Mouse (Mus musculus): ENCODE results near the gene Exoc3l4. TPM values are rescaled to one million over a fixed set of nuclear protein-coding genes. Genes with fewer than 3 reads are reported as not detected.

The Exoc3l4 gene
- polyA plus RNA-seq, 1 experiment from 2014 or later = 2.9 TPM

DNA sequence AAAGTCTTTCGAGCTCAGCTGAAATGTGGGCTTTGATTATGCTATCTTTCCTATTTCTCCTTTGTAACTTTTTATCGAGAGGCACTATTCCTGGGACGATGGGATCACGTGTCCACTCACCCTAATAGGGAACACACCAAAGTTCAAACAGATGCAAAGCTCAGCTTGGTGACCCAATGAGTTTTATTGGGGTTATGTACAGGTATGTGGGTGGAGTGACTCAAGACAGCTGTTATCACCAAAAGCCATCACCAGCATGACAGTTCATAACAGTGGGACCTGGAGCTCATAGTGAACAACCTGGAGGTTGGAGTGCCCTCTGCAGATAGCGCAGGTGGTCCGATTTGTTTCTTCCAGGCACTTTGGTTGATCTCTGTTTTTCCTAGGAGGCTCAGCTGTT is 22.0 kb downstream of the Exoc3l4 start:
- ATAC-seq (ENCODE audit: low FRiP score, low read depth) = no peak
- Histone ChIP-seq H3K27me3 (peaks cover 37% of the 10 kb centered on the region), H3K4me1 (replicated peaks) (peaks cover 22% of the 10 kb centered on the region), H3K9me3 (no peaks in the 10 kb centered on the region), H3K4me2 (no peak overlapping the region), H3K36me3 (no peaks in the 10 kb centered on the region), H3K27ac (replicated peaks) (no peak overlapping the region), H3K9ac (no peak overlapping the region), H3K4me3 (no peak overlapping the region)
- 90% methylated on average over 6 of the region's 6 CpGs for WGBS

DNA sequence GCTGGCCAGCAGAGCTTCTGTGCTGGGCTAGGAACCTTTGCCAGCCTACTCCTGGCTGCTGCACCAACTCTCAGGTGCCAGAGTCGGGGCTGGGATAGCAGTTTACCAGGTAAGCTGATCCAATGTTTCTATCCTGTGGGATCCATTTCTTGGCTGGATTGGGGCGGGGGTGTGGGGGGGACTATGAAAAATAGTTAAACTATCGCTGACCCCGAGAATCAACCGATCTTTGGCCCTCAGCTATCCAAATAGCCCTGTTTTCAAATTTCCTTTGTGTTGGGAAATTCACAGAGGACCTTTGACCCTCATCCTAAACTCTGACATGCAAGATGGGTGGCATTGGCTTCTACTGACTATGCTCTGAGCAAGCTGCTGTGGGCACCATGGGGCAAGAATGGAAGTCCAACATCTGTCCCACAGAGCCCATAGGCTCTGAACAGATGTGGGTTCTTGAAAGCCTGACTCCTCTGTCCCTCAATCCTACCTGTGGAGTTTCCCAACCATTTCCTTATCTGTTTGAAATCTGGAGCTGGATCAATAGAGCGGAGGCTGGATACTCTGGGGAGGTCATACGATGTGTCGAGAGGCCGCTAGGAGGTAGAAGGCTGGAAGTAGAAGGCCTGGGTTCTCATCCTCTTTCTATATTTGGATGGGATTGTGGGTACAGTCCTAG is 24.0 kb downstream of the Exoc3l4 start:
- no peak overlapping the region for H3K4me3 ChIP-seq
- H3K9me3 ChIP-seq = no peaks in the 10 kb centered on the region
- no peak overlapping the region for H3K27ac ChIP-seq (replicated peaks)
- no peaks in the 10 kb centered on the region for H3K36me3 ChIP-seq
- H3K27me3 ChIP-seq = peaks cover 57% of the 10 kb centered on the region
- H3K4me2 ChIP-seq = no peak overlapping the region
- ATAC-seq (ENCODE audit: low FRiP score, low read depth) = no peak
- WGBS = 95% methylated on average over 9 of the region's 9 CpGs
- H3K4me1 ChIP-seq (replicated peaks) = peaks cover 15% of the 10 kb centered on the region
- no peak overlapping the region for H3K9ac ChIP-seq

DNA sequence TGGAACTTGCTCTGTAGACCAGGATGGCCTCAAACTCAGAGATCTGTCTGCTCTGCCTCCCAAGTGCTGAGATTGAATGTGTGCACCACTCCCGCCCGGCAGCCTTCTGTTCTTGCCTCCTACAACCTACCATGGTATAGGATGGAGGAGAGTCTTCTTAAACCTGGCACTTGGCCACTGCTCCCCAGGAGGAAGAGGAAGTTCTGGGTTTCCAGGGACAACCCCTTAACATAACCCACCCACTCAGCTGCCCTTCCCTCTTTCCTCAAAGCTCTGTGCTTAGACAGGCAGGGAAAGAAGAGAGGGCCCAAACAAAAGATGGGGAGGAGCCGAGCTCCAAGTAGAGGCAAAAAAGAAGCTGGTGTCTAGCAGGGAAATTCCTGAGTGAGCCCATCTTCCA is 24.7 kb downstream of the Exoc3l4 start:
- no peak overlapping the region for H3K27ac ChIP-seq (replicated peaks)
- no peak overlapping the region for H3K4me3 ChIP-seq
- no peak overlapping the region for H3K9ac ChIP-seq
- H3K27me3 ChIP-seq = peaks cover 64% of the 10 kb centered on the region
- peaks cover 22% of the 10 kb centered on the region for H3K4me1 ChIP-seq (replicated peaks)
- no peak for ATAC-seq (ENCODE audit: low FRiP score, low read depth)
- no peak overlapping the region for H3K4me2 ChIP-seq
- no peaks in the 10 kb centered on the region for H3K9me3 ChIP-seq
- no peaks in the 10 kb centered on the region for H3K36me3 ChIP-seq
- 57% methylated on average over 3 of the region's 3 CpGs for WGBS

DNA sequence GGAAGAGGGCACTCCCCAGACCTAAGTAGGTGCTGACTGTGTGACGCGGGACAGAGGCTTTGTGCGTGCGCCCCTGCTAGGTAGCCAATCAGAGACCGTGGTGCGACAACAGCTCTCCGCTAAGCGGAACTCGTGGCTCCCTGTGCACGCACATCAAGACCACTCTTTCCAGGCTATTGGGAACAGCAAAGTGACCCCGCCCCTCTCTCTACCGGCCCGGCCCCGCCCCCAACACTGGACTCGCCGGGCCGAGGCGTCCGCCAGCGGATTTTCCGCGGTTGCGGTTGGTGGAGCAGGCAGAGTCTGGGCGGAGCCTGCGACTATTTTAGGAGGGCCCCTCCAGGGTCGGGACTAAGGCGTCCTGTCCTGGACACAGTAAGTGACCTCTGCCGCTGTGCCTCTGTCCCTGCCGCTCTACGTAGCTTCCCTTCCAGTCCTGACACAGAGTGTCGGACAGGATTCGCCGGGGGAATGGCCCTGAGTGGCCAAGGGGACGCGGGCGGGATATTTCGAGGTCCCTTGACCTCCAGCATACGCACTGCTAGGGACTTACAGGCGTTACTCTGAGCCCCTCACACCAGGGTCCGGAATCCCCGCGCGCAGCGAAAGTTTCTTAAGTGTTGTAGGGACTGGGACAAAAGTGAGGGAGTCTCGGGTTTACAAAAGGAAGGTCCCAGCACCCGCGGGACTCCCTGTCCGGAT is 25.6 kb downstream of the Exoc3l4 start, which contains the start of gene Tnfaip2:
Tnfaip2 (plus strand) TSS at position 161 of the 702 bp plus-strand sequence.
- peak; percentile 56; the same call in 1 of the 2 replicates for ATAC-seq (ENCODE audit: low FRiP score, low read depth)
- H3K9me3 ChIP-seq = no peaks in the 10 kb centered on the region
- no peak within 1 kb of the TSS for H3K9ac ChIP-seq
- peak within 1 kb of the TSS; percentile 73 for H3K4me2 ChIP-seq
- H3K27ac ChIP-seq (replicated peaks) = no peak within 1 kb of the TSS
- WGBS = under 1% methylated on average over 48 of the region's 48 CpGs
- peaks cover 73% of the 10 kb centered on the region for H3K27me3 ChIP-seq
- H3K4me1 ChIP-seq (replicated peaks) = peaks cover 23% of the 10 kb centered on the region
- H3K36me3 ChIP-seq = no peaks in the 10 kb centered on the region
- peak within 1 kb of the TSS; percentile 33 for H3K4me3 ChIP-seq

DNA sequence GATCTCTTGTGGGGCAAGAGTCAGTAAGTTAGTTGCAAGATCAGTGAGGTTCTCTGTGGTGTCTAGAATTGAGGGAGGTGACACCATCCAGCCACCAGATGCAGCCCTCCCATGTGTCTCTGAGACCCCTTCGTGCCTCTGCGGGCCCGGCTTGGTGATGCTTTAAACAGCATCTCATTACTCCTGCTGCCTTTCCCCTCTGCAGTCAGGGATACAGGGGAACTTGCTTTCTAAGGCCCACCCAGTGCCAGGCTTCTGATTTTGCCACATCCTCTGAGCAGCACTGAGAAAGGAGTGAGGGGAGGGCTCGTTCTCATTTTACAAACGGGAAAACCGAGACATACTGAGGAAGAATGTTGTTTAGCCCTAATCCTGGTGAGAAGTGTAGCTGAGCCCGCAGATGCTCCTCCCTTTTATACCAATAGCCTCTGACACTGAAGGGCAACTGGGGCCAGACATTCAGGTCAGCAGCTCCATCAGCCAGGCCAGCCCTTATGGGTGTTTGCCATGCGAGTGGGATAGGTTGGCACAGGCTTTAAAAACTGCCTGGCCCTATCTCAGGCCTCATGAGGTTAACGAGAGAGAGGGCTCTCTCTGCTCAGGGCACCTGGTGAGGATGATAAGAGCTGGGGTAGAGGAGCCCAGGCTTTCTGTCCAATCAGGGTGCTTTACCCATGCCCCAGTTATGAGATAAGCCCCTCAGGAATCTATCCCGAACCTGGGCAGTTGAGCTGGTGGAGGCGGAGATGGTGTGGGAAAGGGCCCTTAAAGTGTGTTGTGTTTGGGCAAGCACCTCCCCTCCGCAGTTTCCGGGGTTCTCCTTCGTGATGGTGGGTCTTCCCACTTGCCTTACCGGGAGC is 26.4 kb downstream of the Exoc3l4 start:
- ATAC-seq (ENCODE audit: low FRiP score, low read depth) = no peak
- Histone ChIP-seq H3K36me3 (no peaks in the 10 kb centered on the region), H3K9ac (no peak overlapping the region), H3K4me3 (peak overlapping the region; percentile 33; the same call in 1 of the 2 replicates), H3K27me3 (peaks cover 77% of the 10 kb centered on the region), H3K9me3 (no peaks in the 10 kb centered on the region), H3K4me2 (peak overlapping the region; percentile 73), H3K27ac (replicated peaks) (no peak overlapping the region), H3K4me1 (replicated peaks) (peaks cover 23% of the 10 kb centered on the region)
- 14% methylated on average over 15 of the region's 15 CpGs for WGBS

DNA sequence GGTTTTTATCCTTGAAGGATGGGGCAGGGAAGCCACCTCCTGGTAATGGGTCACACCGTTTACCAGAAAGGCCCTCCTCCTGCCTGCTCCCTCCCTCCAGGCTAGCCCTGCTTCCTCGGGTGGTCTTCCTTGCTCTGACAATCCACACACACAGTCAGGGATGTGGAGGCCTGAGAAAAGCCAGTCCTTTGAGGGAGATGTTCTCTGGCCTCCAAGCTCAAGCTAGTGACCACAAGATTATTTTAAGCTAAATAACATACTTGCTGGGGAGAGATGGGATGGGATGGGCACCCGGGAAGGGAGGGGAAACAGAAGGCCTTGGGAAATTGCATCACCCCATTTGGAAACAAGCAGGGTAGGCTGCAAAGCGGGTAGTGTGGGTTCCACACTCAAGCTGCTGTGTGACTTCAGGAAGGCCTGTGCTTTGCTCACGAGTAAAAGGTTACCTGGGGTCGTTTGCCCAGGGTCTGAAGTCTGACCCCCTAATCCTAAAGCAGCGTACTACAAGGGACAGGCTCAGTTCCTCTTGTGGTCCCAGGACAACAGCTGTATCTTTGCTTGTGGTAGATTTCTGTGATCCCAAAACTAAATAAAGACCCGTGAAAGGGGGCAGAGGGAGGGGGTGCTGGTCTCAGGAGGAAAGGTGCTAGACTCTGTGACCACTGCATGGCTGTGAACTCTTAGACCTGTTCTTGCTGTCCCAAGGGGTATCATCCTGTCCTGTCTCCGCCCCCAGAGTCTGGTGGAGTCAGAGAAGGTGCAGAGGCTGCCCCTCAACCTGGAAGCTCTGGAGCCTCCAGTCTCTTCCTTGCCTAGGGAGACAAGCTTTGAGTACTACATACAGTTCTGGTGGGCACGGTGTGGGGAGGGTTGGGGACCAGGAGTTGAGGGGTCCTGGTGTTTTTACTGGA is 27.4 kb downstream of the Exoc3l4 start:
- WGBS = 29% methylated on average over 10 of the region's 10 CpGs
- H3K4me2 ChIP-seq = no peak overlapping the region
- no peaks in the 10 kb centered on the region for H3K9me3 ChIP-seq
- H3K27me3 ChIP-seq = peaks cover 86% of the 10 kb centered on the region
- no peak overlapping the region for H3K9ac ChIP-seq
- peaks cover 23% of the 10 kb centered on the region for H3K4me1 ChIP-seq (replicated peaks)
- no peak for ATAC-seq (ENCODE audit: low FRiP score, low read depth)
- no peak overlapping the region for H3K4me3 ChIP-seq
- H3K36me3 ChIP-seq = no peaks in the 10 kb centered on the region
- H3K27ac ChIP-seq (replicated peaks) = no peak overlapping the region

DNA sequence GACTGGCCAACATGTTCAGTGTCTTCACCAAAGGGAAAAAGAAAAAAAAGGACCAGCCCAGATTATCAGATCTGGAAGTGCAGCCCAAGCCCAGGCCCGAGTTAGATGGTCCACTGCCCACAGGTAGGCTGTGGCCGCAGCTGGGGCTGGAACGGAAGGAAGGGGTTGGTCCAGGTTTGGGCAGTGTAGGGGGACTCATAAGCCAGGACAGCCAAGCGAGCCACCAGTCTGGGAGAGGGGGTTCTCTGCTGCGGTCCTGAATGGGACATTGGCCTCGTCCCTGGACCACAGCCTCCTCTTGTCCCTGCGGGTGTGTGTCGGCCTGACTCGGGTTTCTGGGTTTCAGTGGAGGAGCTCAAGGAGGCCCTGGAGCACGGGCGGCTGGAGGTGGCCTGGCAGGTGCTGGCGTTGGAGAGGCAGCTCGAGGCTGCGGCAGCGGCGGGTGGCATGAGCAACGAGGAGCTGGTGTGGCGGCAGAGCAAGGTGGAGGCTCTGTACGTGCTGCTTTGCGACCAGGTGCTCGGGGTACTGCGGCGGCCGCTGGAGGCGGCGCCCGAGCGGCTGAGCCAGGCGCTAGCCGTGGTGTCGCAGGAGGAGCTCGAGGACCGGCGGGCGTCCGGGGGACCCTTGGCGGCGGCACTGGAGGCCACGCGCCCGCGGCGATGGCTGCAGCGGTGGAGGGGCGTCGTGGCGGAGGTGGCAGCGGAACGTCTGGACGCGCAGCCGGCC is 28.5 kb downstream of the Exoc3l4 start:
- 3% methylated on average over 52 of the region's 52 CpGs for WGBS
- ATAC-seq (ENCODE audit: low FRiP score, low read depth) = no peak
- no peaks in the 10 kb centered on the region for H3K9me3 ChIP-seq
- H3K36me3 ChIP-seq = no peaks in the 10 kb centered on the region
- H3K27ac ChIP-seq (replicated peaks) = no peak overlapping the region
- no peak overlapping the region for H3K9ac ChIP-seq
- peaks cover 92% of the 10 kb centered on the region for H3K27me3 ChIP-seq
- H3K4me3 ChIP-seq = peak overlapping the region; percentile 31
- H3K4me2 ChIP-seq = peak overlapping the region; percentile 53
- H3K4me1 ChIP-seq (replicated peaks) = peaks cover 23% of the 10 kb centered on the region

DNA sequence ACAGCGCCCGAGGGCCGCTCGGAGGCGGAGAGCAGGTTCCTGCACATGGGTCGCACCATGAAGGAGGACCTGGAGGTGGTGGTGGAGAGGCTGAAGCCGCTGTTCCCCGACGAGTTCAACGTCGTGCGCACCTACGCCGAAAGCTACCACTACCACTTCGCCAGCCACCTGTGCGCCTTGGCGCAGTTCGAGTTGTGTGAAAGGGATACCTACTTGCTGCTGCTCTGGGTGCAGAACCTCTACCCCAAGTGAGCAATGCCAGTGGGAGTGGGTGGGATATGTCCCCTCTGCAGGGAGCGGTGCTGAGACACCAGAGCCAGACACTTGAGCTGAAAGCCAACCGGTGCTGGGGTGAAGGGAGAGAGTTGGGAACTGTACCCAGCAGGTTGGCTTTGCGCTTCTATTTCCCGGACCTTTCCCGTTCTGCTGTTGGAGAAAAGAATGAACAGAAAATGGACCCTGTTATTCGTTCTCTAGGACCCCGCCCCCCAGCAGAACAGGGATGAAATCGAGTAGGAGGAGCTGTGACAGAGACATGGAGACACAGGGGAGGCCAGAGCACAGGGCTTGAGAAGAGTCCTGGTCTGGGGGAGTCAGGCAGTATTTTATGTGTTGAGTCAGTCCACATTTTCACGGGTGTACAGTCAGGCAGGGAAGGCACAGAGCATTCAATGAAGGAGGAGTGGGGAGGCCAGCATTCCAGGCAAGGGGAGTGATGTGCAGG is 29.2 kb downstream of the Exoc3l4 start:
- H3K36me3 ChIP-seq = no peaks in the 10 kb centered on the region
- peak overlapping the region; percentile 31 for H3K4me3 ChIP-seq
- ATAC-seq (ENCODE audit: low FRiP score, low read depth) = no peak
- H3K27me3 ChIP-seq = peaks cover 98% of the 10 kb centered on the region
- peaks cover 23% of the 10 kb centered on the region for H3K4me1 ChIP-seq (replicated peaks)
- H3K9ac ChIP-seq = no peak overlapping the region
- H3K27ac ChIP-seq (replicated peaks) = no peak overlapping the region
- peak overlapping the region; percentile 53 for H3K4me2 ChIP-seq
- WGBS = 8% methylated on average over 27 of the region's 27 CpGs
- H3K9me3 ChIP-seq = no peaks in the 10 kb centered on the region

DNA sequence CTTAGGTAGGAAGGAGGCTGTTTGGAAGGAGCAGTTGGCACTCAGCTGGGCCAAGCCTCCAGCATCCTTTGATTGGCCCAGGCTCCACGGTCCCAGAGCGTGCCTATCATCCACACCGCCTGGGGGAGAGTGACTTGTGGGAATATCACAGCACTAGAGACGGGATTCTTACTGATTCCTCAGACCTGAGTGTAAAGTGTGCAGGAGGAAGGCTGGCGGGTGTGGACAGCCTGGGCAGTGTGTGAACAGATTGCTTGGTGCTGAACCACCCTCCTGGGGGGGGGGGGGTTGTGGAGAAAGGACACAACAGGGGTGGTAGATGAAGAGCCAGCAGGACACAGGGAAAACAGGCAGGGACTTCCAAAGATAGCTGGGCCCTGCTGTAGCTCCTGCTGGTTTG is 29.9 kb downstream of the Exoc3l4 start:
- ATAC-seq (ENCODE audit: low FRiP score, low read depth) = no peak
- H3K27me3 ChIP-seq = peaks cover 98% of the 10 kb centered on the region
- no peak overlapping the region for H3K9ac ChIP-seq
- H3K27ac ChIP-seq (replicated peaks) = no peak overlapping the region
- H3K36me3 ChIP-seq = no peaks in the 10 kb centered on the region
- H3K4me3 ChIP-seq = no peak overlapping the region
- WGBS = 31% methylated on average over 5 of the region's 5 CpGs
- H3K4me1 ChIP-seq (replicated peaks) = peaks cover 23% of the 10 kb centered on the region
- H3K9me3 ChIP-seq = no peaks in the 10 kb centered on the region
- H3K4me2 ChIP-seq = no peak overlapping the region

DNA sequence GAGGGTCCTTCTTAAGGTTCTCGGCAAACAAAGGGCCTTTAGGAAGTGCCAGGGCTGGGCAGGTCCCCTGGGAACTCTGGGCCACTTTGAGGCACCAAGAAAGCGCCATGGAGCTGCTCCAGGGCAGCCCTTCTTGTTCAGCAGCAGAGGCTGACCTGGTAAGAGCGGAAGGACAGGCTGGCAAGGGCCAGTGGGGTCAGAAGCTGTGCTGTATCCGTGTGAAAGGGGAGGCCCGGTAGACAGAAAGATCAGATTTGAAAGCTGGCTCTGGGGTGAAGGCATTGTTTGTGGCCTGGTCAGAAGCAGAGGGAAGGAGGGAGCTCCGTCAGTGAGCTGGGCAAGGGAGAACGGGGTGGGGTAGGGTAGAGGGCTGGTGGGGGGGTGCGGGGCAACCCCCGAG is 30.5 kb downstream of the Exoc3l4 start:
- Histone ChIP-seq H3K9ac (no peak overlapping the region), H3K27ac (replicated peaks) (no peak overlapping the region), H3K9me3 (no peaks in the 10 kb centered on the region), H3K4me3 (no peak overlapping the region), H3K36me3 (no peaks in the 10 kb centered on the region), H3K4me1 (replicated peaks) (peaks cover 19% of the 10 kb centered on the region), H3K27me3 (peaks cover 97% of the 10 kb centered on the region), H3K4me2 (no peak overlapping the region)
- ATAC-seq (ENCODE audit: low FRiP score, low read depth) = no peak
- 17% methylated on average over 9 of the region's 9 CpGs for WGBS

Measured in hindbrain, embryonic 15.5 days (tissue).